In the genomic region with DNA sequence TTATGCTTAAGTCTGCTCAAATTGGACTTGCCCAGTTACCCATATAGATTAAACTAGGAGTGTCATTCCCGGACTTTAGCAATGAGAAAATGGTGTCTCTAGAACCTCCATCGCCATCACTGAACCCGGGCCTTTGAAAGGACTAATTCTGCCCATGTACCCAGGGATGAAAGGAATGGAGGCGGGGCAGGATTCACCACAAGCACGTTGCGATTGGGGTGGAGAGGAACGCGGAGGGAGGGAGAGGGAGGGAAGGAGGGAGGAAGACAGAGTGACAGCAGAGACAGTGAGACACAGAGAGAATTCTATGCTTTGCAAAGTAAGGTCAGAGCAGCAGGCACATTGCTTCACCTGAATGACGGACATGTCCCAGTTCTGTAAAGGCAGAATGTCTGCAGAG, we compare ENCODE assay signal across 9 mouse cellular contexts. TPM values are rescaled to one million over a fixed set of nuclear protein-coding genes. Genes with fewer than 3 reads are reported as not detected.
DNase-seq lines count a peak whose midpoint lies in the region; ATAC-seq and TF ChIP-seq lines count a peak whose summit lies in the region.
"Had no signal": no experiment of that assay in that cellular context is flagged by ENCODE, and none has a peak within 500 bp of the region (broad histone marks: within the 10 kb centered on the region; RNA-seq: fewer than 3 reads in every experiment).

No protein-coding gene starts in this region.

- no peak for TF ChIP-seq CTCF in gastrocnemius, adult 2 months (IDR thresholded peaks at IDR 0.05)

- 0 out of 2 replicates have a peak, but pooled peaks cover 3% of the 10 kb centered on the region for H3K4me1 ChIP-seq in limb, embryonic 14.5 days (ENCODE audit: control insufficient read depth, insufficient read depth, low read length)

- H3K9ac ChIP-seq in limb, embryonic 14.5 days (ENCODE audit: low read depth, low read length, severe bottlenecking), result no peak overlapping the region; the same call in 1 of the 2 replicates

- no peaks in the 10 kb centered on the region for H3K9me3 ChIP-seq in limb, embryonic 14.5 days (ENCODE audit: control insufficient read depth, low read length)

- ATAC-seq in limb, embryonic 14.5 days (ENCODE audit: low FRiP score, low read depth), result no peak

- intact Hi-C loops in gastrocnemius, adult 2 months (cut with DNase I), result no loop called here

- no peak for TF ChIP-seq POLR2A in limb, embryonic 14.5 days (IDR thresholded peaks at IDR 0.05; ENCODE audit: borderline replicate concordance, extremely low read depth, insufficient read depth, insufficient read length)

- H3K4me3 ChIP-seq in gastrocnemius, adult 2 months, result peak overlapping the region; percentile 50
- peak overlapping the region; percentile 41 for H3K4me3 ChIP-seq in limb, embryonic 14.5 days (replicated peaks; ENCODE audit: low read length)

- H3K27ac ChIP-seq in gastrocnemius, adult 2 months, result no peak overlapping the region
- H3K27ac ChIP-seq in limb, embryonic 14.5 days (replicated peaks; ENCODE audit: low read depth, low read length), result no peak overlapping the region

- no peak for DNase-seq in gastrocnemius, adult 2 months
- no peak for DNase-seq in gastrocnemius, postnatal 25 days
- peak; percentile 20 for DNase-seq in right cerebral cortex, adult 18-20 months
- no peak for DNase-seq in right cerebral cortex, postnatal 25 days
- DNase-seq in limb, embryonic 14.5 days (ENCODE audit: low spot score), result no peak
- no peak for DNase-seq in testis, postnatal 14 days (ENCODE audit: low spot score)
- DNase-seq in thymus, postnatal 0 days (ENCODE audit: low spot score), result no peak
- no peak for DNase-seq in cerebellum, adult 9-11 months

- 5% methylated on average over 9 of the region's 9 CpGs for WGBS in limb, embryonic 14.5 days

- H3K4me2 ChIP-seq in limb, embryonic 14.5 days (replicated peaks; ENCODE audit: low read depth, low read length, severe bottlenecking), result peak overlapping the region; percentile 73

- peaks cover 22% of the 10 kb centered on the region for H3K27me3 ChIP-seq in limb, embryonic 14.5 days (ENCODE audit: control insufficient read depth, insufficient read depth, low read length)

- H3K36me3 ChIP-seq in limb, embryonic 14.5 days (ENCODE audit: control insufficient read depth, insufficient read depth, low read length), result no peaks in the 10 kb centered on the region

RNA-seq across cellular contexts. Expression of a gene that starts 0.6 kb away (rescaled TPM):
- total RNA-seq in gastrocnemius, adult 2 months (2021), result 1 to 10 TPM in 1 of 2 experiments, under 1 TPM in 1; 0.51 to 1.4 TPM
- total RNA-seq in gastrocnemius, postnatal 25 days (2021), result under 1 TPM; 0.32 to 0.51 TPM
- polyA plus RNA-seq in limb, embryonic 14.5 days (2012; rRNA removed), result 0.01 and 0.06 TPM in 2 replicates
- polyA plus RNA-seq in limb, embryonic 14.5 days (2014; fragmentation: Nextera tagmentation; extraction: Ambion mirVana), result 0.03 and 0.04 TPM in 2 replicates
- polyA plus RNA-seq in thymus, postnatal 0 days (2015; fragmentation: Nextera tagmentation; extraction: Ambion mirVana), result 0.01 TPM in 1 of 2 replicates, not detected in the other
- total RNA-seq: hematopoietic stem cell, adult 5-6 weeks had no signal
